Mouse (Mus musculus): ENCODE results near the gene Ppp2r3a. TPM values are rescaled to one million over a fixed set of nuclear protein-coding genes. Genes with fewer than 3 reads are reported as not detected.

The Ppp2r3a gene
- total and polyA plus RNA-seq, 3 experiments: 1.1 to 3.0 TPM; not detected in 1

GRCm38 (mm10) chr9:101114182-101114884, 137.3 kb downstream of the Ppp2r3a start (continued):
- TF ChIP-seq EP300 (IDR thresholded peaks at IDR 0.05; ENCODE audit: low read depth in 1 of 2, low read length in 2 of 2): peak; percentile 51 to 72; a peak in 3 of 4 replicates

GRCm38 (mm10) chr9:101113317-101113716, 138.3 kb downstream of the Ppp2r3a start:
- Histone ChIP-seq H3K27me3 (ENCODE audit: control insufficient read depth in 1 of 2, insufficient read depth in 2 of 2, low read length in 2 of 2) (no peaks in the 10 kb centered on the region), H3K9ac (ENCODE audit: control insufficient read depth, low read depth, low read length, poor library complexity, severe bottlenecking) (no peak overlapping the region), H3K79me2 (ENCODE audit: control insufficient read depth, insufficient read depth, low read length, poor library complexity) (no peaks in the 10 kb centered on the region), H3K4me3 (ENCODE audit: control insufficient read depth in 1 of 2, insufficient read depth in 1 of 2, low read depth in 2 of 2, low read length in 2 of 2) (no peak overlapping the region), H3K9me3 (replicated peaks; ENCODE audit: insufficient read depth, low read length) (no peaks in the 10 kb centered on the region), H3K27ac (ENCODE audit: control insufficient read depth, low read depth, low read length) (no peak overlapping the region), H3K36me3 (ENCODE audit: control insufficient read depth in 1 of 2, insufficient read depth in 2 of 2, low read length in 2 of 2) (peaks cover 0 to 12% of the 10 kb centered on the region in 2 experiments; a peak in 2 of 4 replicates), H3K4me1 (ENCODE audit: control insufficient read depth in 1 of 2, insufficient read depth in 2 of 2, low read length in 2 of 2) (peaks cover 8 to 9% of the 10 kb centered on the region in 2 experiments)
- TF ChIP-seq ZNF384 (IDR thresholded peaks at IDR 0.05; ENCODE audit: low read depth, low read length) (peak; percentile 39; the same call in 1 of the 2 replicates), EP300 (IDR thresholded peaks at IDR 0.05; ENCODE audit: low read depth in 1 of 2, low read length in 2 of 2) (no peak)
- no peak for DNase-seq (ENCODE audit: low read depth, low spot score)

GRCm38 (mm10) chr9:101110013-101110412, 141.6 kb downstream of the Ppp2r3a start:
- TF ChIP-seq ELF1 (IDR thresholded peaks at IDR 0.05; ENCODE audit: low read depth, low read length) (no peak), UBTF (IDR thresholded peaks at IDR 0.05; ENCODE audit: borderline replicate concordance, insufficient read depth, low read depth, low read length) (no peak), MEF2A (IDR thresholded peaks at IDR 0.05; ENCODE audit: extremely low read depth, insufficient replicate concordance, low read depth, low read length, poor library complexity, severe bottlenecking) (no peak), GATA1 (IDR thresholded peaks at IDR 0.05; ENCODE audit: low read depth, low read length) (no peak), ZKSCAN1 (IDR thresholded peaks at IDR 0.05; ENCODE audit: low read depth, low read length) (no peak), EP300 (IDR thresholded peaks at IDR 0.05; ENCODE audit: low read depth in 1 of 2, low read length in 2 of 2) (no peak), ZC3H11A (IDR thresholded peaks at IDR 0.05; ENCODE audit: low read depth, low read length) (no peak), MYB (IDR thresholded peaks at IDR 0.05; ENCODE audit: low read depth, low read length) (no peak), BHLHE40 (IDR thresholded peaks at IDR 0.05; ENCODE audit: borderline replicate concordance, low read depth, low read length) (no peak), JUND (IDR thresholded peaks at IDR 0.05; ENCODE audit: low read depth, low read length) (no peak), POLR2AphosphoS5 (IDR thresholded peaks at IDR 0.05; ENCODE audit: borderline replicate concordance, low read depth, low read length) (no peak), MAFK (IDR thresholded peaks at IDR 0.05; ENCODE audit: borderline replicate concordance, low read depth, low read length) (no peak), MXI1 (IDR thresholded peaks at IDR 0.05; ENCODE audit: low read depth, low read length) (no peak), CHD1 (IDR thresholded peaks at IDR 0.05; ENCODE audit: low read depth, low read length) (no peak)
- Histone ChIP-seq H3K4me3 (ENCODE audit: control insufficient read depth in 1 of 2, insufficient read depth in 1 of 2, low read depth in 2 of 2, low read length in 2 of 2) (no peak overlapping the region), H3K9me3 (replicated peaks; ENCODE audit: insufficient read depth, low read length) (no peaks in the 10 kb centered on the region), H3K36me3 (ENCODE audit: control insufficient read depth in 1 of 2, insufficient read depth in 2 of 2, low read length in 2 of 2) (peaks cover 3 to 8% of the 10 kb centered on the region in 2 experiments), H3K4me1 (ENCODE audit: control insufficient read depth in 1 of 2, insufficient read depth in 2 of 2, low read length in 2 of 2) (peaks cover 7 to 9% of the 10 kb centered on the region in 2 experiments), H3K79me2 (ENCODE audit: control insufficient read depth, insufficient read depth, low read length, poor library complexity) (0 out of 2 replicates have a peak, but pooled peaks cover 1% of the 10 kb centered on the region), H3K27ac (ENCODE audit: control insufficient read depth, low read depth, low read length) (no peak overlapping the region), H3K9ac (ENCODE audit: control insufficient read depth, low read depth, low read length, poor library complexity, severe bottlenecking) (no peak overlapping the region), H3K27me3 (ENCODE audit: control insufficient read depth in 1 of 2, insufficient read depth in 2 of 2, low read length in 2 of 2) (no peaks in the 10 kb centered on the region)
- DNase-seq (ENCODE audit: low read depth, low spot score): no peak
